Mouse (Mus musculus) kidney, adult 2 months (tissue): ENCODE results near the gene Clic1.

Experiments used
- CTCF ChIP-seq: fragments of 200-500 bp; conservative IDR thresholded peaks from 2 replicates; pipeline ENCODE4 v1.5.1; 2011; ENCODE audit warnings: low read depth, mild to moderate bottlenecking, control low read depth, low read length, moderate library complexity, mixed read lengths; ENCODE audit not compliant: insufficient read depth, insufficient read length
- POLR2A ChIP-seq: fragments of 200-500 bp; IDR thresholded peaks from one replicate; pipeline ENCODE4 v1.6.1; 2011; ENCODE audit warnings: low read depth, low read length, control low read depth

- no peak for TF ChIP-seq CTCF
- no peak for TF ChIP-seq POLR2A
Measured at GRCm38 (mm10) chr17:35026206-35026605, 23.6 kb upstream of the Clic1 start.
